Mouse (Mus musculus): Measurements from ENCODE around the gene Gm10130. TPM values are rescaled to one million over a fixed set of nuclear protein-coding genes. Genes with fewer than 3 reads are reported as not detected.
"Not testable (repeated sequence)": the region's sequence is repeated elsewhere in the genome, so short reads cannot be mapped to it uniquely, and the experiment has no call there.

The Gm10130 gene
- 2.2 TPM in 2 replicates for polyA plus RNA-seq (2014; fragmentation: Nextera tagmentation; extraction: Ambion mirVana)

GRCm38 (mm10) chr2:150323402-150323801, at the start of gene Gm10130:
Gene Gm10130 (plus strand): TSS chr2:150323702.
- no peak for TF ChIP-seq CTCF (IDR thresholded peaks at IDR 0.05; ENCODE audit: low read depth)
- no peak within 1 kb of the TSS for H3K27ac ChIP-seq (ENCODE audit: low read depth)
- WGBS, result 93% methylated on average over 5 of the region's 5 CpGs
- H3K4me3 ChIP-seq (ENCODE audit: low read depth, low read length), result no peak within 1 kb of the TSS
- H3K4me2 ChIP-seq, result no peak within 1 kb of the TSS
- no peaks in the 10 kb centered on the region for H3K4me1 ChIP-seq (ENCODE audit: insufficient read depth)
- no peak for ATAC-seq (ENCODE audit: insufficient read depth)
- peaks cover 29% of the 10 kb centered on the region for H3K9me3 ChIP-seq (ENCODE audit: low read depth, low read length)
- H3K27me3 ChIP-seq (ENCODE audit: insufficient read depth, low read length), result no peaks in the 10 kb centered on the region
- peaks cover 21% of the 10 kb centered on the region for H3K36me3 ChIP-seq (ENCODE audit: insufficient read depth)
- H3K9ac ChIP-seq, result no peak within 1 kb of the TSS
- no peak for DNase-seq

DNA sequence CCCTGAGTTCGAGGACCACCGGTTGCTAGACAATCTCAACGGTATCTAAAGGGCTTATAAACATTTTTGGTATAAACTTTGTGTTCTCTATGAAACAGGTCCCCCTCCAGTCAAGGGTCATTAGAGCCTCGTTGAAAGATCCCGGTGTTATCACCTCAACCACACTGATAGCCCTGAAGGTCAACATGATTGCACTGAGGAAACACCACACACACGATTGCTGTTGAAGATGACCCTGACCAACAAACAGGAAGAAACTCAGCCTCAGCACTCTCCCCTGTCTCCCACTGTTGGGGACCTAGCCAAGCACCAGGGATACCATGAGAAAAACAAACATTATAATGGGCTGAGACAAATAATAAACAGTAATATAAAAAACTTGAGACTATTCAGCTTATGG, 29.8 kb upstream of the Gm10130 start:
- Histone ChIP-seq H3K27me3 (ENCODE audit: insufficient read depth, low read length) (no peaks in the 10 kb centered on the region), H3K36me3 (ENCODE audit: insufficient read depth) (no peaks in the 10 kb centered on the region), H3K4me1 (ENCODE audit: insufficient read depth) (no peaks in the 10 kb centered on the region), H3K4me2 (no peak overlapping the region), H3K9ac (no peak overlapping the region), H3K4me3 (ENCODE audit: low read depth, low read length) (no peak overlapping the region), H3K27ac (ENCODE audit: low read depth) (no peak overlapping the region), H3K9me3 (ENCODE audit: low read depth, low read length) (no peaks in the 10 kb centered on the region)
- TF ChIP-seq CTCF (IDR thresholded peaks at IDR 0.05; ENCODE audit: low read depth), result no peak
- WGBS, result 68% methylated on average over 6 of the region's 6 CpGs
- ATAC-seq (ENCODE audit: insufficient read depth) (no peak), DNase-seq (no peak)

GRCm38 (mm10) chr2:150299096-150299495, 24.4 kb upstream of the Gm10130 start:
- H3K36me3 ChIP-seq (ENCODE audit: insufficient read depth), result no peaks in the 10 kb centered on the region
- no peak for TF ChIP-seq CTCF (IDR thresholded peaks at IDR 0.05; ENCODE audit: low read depth)
- H3K4me1 ChIP-seq (ENCODE audit: insufficient read depth), result no peaks in the 10 kb centered on the region
- no peaks in the 10 kb centered on the region for H3K27me3 ChIP-seq (ENCODE audit: insufficient read depth, low read length)
- DNase-seq, result no peak
- no peaks in the 10 kb centered on the region for H3K9me3 ChIP-seq (ENCODE audit: low read depth, low read length)
- ATAC-seq (ENCODE audit: insufficient read depth), result no peak
- H3K4me2 ChIP-seq, result no peak overlapping the region
- no peak overlapping the region for H3K9ac ChIP-seq
- no peak overlapping the region for H3K4me3 ChIP-seq (ENCODE audit: low read depth, low read length)
- WGBS, result 33% methylated on average over 1 of the region's 1 CpGs
- no peak overlapping the region for H3K27ac ChIP-seq (ENCODE audit: low read depth)

GRCm38 (mm10) chr2:150307183-150307773, 16.2 kb upstream of the Gm10130 start:
- Histone ChIP-seq H3K36me3 (ENCODE audit: insufficient read depth) (no peaks in the 10 kb centered on the region), H3K9me3 (ENCODE audit: low read depth, low read length) (no peaks in the 10 kb centered on the region), H3K4me1 (ENCODE audit: insufficient read depth) (no peaks in the 10 kb centered on the region), H3K27ac (ENCODE audit: low read depth) (no peak overlapping the region), H3K27me3 (ENCODE audit: insufficient read depth, low read length) (no peaks in the 10 kb centered on the region), H3K4me3 (ENCODE audit: low read depth, low read length) (no peak overlapping the region), H3K9ac (no peak overlapping the region), H3K4me2 (no peak overlapping the region)
- no peak for TF ChIP-seq CTCF (IDR thresholded peaks at IDR 0.05; ENCODE audit: low read depth)
- WGBS, result 88% methylated on average over 10 of the region's 10 CpGs
- ATAC-seq (ENCODE audit: insufficient read depth) (no peak), DNase-seq (no peak)

DNA sequence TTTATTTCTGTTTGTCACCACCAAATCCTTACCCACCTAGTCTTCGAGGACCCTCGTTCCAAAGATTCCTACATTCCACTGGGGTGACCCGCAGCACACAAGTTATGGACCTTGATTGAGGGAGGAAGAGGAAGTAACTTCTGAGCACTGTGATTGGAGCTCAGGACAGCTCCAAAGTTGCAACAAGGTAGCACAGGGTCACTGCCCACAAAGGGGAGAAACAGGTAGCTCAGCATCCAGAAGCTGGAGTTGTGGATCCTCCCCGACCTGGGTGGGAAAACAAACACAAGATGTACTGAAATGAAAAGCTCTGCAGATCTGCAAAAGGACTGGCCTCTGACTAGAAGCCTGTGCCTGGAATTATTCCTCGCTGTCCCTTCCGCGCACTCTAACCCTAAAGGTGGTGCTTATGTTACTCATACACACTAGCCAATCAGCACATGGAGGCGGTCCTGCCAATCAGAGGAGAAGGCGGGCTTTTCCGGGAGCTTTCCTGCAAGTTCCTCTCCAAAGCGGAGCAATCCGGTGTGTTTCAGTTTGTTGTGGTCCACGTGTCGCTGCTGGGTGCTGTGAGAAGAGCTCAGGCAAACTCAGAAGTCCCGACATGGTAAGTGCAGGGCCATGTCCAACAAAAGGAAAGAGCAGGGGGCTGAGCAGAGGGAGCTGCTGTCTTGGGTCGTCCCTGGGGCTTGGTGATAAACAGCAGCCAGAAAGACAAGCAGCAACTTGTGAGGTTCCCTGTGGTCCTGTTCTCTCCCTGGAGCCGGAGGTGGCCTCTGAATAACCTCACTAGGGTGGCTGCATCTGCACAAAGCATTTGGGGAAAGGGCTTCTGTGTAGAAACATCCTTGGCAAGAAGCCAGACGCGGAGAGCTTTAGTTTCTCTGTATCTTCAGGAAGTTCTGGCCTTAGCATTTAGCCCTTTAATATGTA, 12.3 kb upstream of the Gm10130 start:
- not testable (repeated sequence) for H3K4me1 ChIP-seq (ENCODE audit: insufficient read depth); H3K27me3 ChIP-seq (ENCODE audit: insufficient read depth, low read length); H3K9me3 ChIP-seq (ENCODE audit: low read depth, low read length); H3K36me3 ChIP-seq (ENCODE audit: insufficient read depth)
- WGBS, result 10% methylated on average over 19 of the region's 19 CpGs
- Histone ChIP-seq H3K4me3 (ENCODE audit: low read depth, low read length) (peak overlapping the region; percentile 52), H3K27ac (ENCODE audit: low read depth) (0 out of 2 replicates have a peak overlapping the region, but pooled peaks have one; percentile 46), H3K9ac (peak overlapping the region; percentile 69), H3K4me2 (peak overlapping the region; percentile 66)
- ATAC-seq (ENCODE audit: insufficient read depth), result peak; percentile 100
- peak; percentile 95 for DNase-seq

DNA sequence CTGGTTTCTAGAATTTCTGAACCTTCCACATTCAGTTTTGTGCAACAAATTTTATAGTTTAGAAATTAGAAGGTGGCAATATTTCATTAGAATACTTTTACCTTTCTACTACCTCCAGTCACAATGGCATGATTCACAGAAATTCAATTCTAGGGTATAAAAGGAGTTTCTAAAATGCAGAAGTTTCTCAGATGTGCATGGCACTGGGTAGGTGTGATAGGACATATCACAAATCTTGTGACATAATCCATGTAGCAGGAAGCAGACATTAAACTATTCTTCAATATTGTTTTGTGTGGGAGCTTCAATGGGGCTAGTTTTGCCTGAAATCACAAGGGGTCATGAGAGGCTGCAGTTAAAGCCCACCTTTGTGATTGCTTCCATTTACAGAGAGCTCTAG, 7.4 kb upstream of the Gm10130 start:
- H3K9me3 ChIP-seq (ENCODE audit: low read depth, low read length), result peaks cover 25% of the 10 kb centered on the region
- no peak overlapping the region for H3K4me2 ChIP-seq
- H3K27me3 ChIP-seq (ENCODE audit: insufficient read depth, low read length), result no peaks in the 10 kb centered on the region
- no peak overlapping the region for H3K9ac ChIP-seq
- ATAC-seq (ENCODE audit: insufficient read depth) (no peak), DNase-seq (no peak)
- H3K4me1 ChIP-seq (ENCODE audit: insufficient read depth), result no peaks in the 10 kb centered on the region
- H3K4me3 ChIP-seq (ENCODE audit: low read depth, low read length), result no peak overlapping the region
- peaks cover 7% of the 10 kb centered on the region; the same call in 1 of the 2 replicates for H3K36me3 ChIP-seq (ENCODE audit: insufficient read depth)
- no peak for TF ChIP-seq CTCF (IDR thresholded peaks at IDR 0.05; ENCODE audit: low read depth)
- H3K27ac ChIP-seq (ENCODE audit: low read depth), result no peak overlapping the region

DNA sequence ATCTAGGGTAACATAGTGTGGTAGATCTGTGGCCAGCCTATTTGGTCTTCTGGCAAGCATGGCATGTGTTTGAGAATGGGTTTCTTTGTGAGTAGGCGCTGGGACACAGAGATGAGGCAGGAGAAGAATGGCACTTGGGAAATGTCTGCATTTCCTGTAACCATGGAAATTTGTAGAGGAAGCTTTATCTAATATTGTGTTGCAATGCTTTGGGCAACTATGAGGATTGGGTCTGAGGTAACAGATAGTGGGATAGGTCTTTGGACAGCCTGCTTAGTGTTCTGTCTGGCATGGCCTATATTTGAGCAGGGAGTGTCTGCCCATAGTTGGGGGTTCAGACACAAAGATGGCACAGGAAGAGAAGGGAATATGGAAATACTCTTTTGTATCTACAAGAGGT, 4.5 kb upstream of the Gm10130 start:
- no peak overlapping the region for H3K27ac ChIP-seq (ENCODE audit: low read depth)
- peaks cover 31% of the 10 kb centered on the region for H3K9me3 ChIP-seq (ENCODE audit: low read depth, low read length)
- no peak for DNase-seq
- no peak for ATAC-seq (ENCODE audit: insufficient read depth)
- no peak overlapping the region for H3K4me2 ChIP-seq
- H3K9ac ChIP-seq, result no peak overlapping the region
- 90% methylated on average over 1 of the region's 1 CpGs for WGBS
- no peaks in the 10 kb centered on the region for H3K27me3 ChIP-seq (ENCODE audit: insufficient read depth, low read length)
- H3K4me3 ChIP-seq (ENCODE audit: low read depth, low read length), result no peak overlapping the region
- no peaks in the 10 kb centered on the region for H3K4me1 ChIP-seq (ENCODE audit: insufficient read depth)
- no peak for TF ChIP-seq CTCF (IDR thresholded peaks at IDR 0.05; ENCODE audit: low read depth)
- H3K36me3 ChIP-seq (ENCODE audit: insufficient read depth), result peaks cover 9% of the 10 kb centered on the region

GRCm38 (mm10) chr2:150357136-150357535, 33.6 kb downstream of the Gm10130 start:
- H3K9me3 ChIP-seq (ENCODE audit: low read depth, low read length); H3K4me2 ChIP-seq; H3K4me3 ChIP-seq (ENCODE audit: low read depth, low read length); H3K27ac ChIP-seq (ENCODE audit: low read depth); DNase-seq; H3K4me1 ChIP-seq (ENCODE audit: insufficient read depth); H3K27me3 ChIP-seq (ENCODE audit: insufficient read depth, low read length); H3K9ac ChIP-seq; H3K36me3 ChIP-seq (ENCODE audit: insufficient read depth); ATAC-seq (ENCODE audit: insufficient read depth): not testable (repeated sequence)

DNA sequence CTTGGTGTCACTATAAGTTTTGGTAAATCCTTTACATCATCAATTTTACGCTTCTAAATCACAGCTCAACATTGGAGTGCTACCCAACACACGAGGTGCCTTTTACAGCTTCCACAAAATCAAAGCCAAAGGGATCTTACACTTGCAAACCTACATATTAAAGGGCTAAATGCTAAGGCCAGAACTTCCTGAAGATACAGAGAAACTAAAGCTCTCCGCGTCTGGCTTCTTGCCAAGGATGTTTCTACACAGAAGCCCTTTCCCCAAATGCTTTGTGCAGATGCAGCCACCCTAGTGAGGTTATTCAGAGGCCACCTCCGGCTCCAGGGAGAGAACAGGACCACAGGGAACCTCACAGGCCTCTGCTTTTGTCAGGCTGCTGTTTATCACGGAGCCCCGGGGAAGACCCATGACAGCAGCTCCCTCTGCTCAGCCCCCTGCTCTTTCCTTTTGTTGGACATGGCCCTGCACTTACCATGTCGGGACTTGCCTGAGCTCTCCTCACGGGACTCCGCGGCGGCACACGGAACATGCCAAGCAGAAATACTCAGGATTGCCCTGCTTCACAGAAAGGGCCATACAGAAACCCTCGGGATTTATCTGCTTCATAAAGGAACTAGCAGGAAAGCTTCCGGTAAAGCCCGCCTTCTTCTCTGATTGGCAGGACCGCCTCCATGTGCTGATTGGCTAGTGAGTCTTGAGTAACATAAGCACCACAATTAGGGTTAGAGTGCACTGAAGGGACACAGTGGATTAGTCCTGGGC, 38.8 kb downstream of the Gm10130 start, which contains the start of gene 3300002I08Rik:
Gene 3300002I08Rik, minus strand, starts transcription at position 653 of the 765 bp plus-strand sequence.
- not testable (repeated sequence) for H3K4me1 ChIP-seq (ENCODE audit: insufficient read depth); H3K27me3 ChIP-seq (ENCODE audit: insufficient read depth, low read length); H3K9me3 ChIP-seq (ENCODE audit: low read depth, low read length); H3K36me3 ChIP-seq (ENCODE audit: insufficient read depth)
- H3K9ac ChIP-seq, result peak within 1 kb of the TSS; percentile 79
- peak within 1 kb of the TSS; percentile 53 for H3K4me2 ChIP-seq
- H3K27ac ChIP-seq (ENCODE audit: low read depth), result peak within 1 kb of the TSS; percentile 76
- peak; percentile 100 for ATAC-seq (ENCODE audit: insufficient read depth)
- peak within 1 kb of the TSS; percentile 56 for H3K4me3 ChIP-seq (ENCODE audit: low read depth, low read length)
- WGBS, result 3% methylated on average over 16 of the region's 17 CpGs
- peak; percentile 94 for DNase-seq

Measured in lung, embryonic 14.5 days (tissue).